Mouse (Mus musculus) stomach, embryonic 15.5 days (tissue): ENCODE results near the gene Nsfl1c. TPM values are rescaled to one million over a fixed set of nuclear protein-coding genes. Genes with fewer than 3 reads are reported as not detected.
"Not testable (repeated sequence)": the region's sequence is repeated elsewhere in the genome, so short reads cannot be mapped to it uniquely, and the experiment has no call there.

Experiments used
- ATAC-seq: fragments of 200-750 bp; cut with Nextera tagmentation; 2 replicates; pipeline ENCODE4 v1.8.0; 2017; ENCODE audit warnings: low read depth, moderate number of reproducible peaks, moderate TSS enrichment; ENCODE audit not compliant: insufficient read depth, low FRiP score
- H3K27ac ChIP-seq: fragments of 300-500 bp; sonication (generic); 2 replicates; pipeline ENCODE4 v1.5.1; 2015; ENCODE audit warnings: mild to moderate bottlenecking, inconsistent platforms
- H3K27me3 ChIP-seq: fragments of 300-500 bp; sonication (generic); replicated peaks from 2 replicates; pipeline ENCODE4 v1.6.1; 2015; ENCODE audit warnings: inconsistent platforms
- H3K36me3 ChIP-seq: fragments of 300-500 bp; sonication (generic); 2 replicates; pipeline ENCODE4 v1.6.1; 2015; ENCODE audit warnings: inconsistent platforms
- H3K4me1 ChIP-seq: fragments of 300-500 bp; sonication (generic); 2 replicates; pipeline ENCODE4 v1.6.1; 2015; ENCODE audit warnings: inconsistent platforms
- H3K4me2 ChIP-seq: fragments of 300-500 bp; sonication (generic); 2 replicates; pipeline ENCODE4 v1.6.1; 2015; ENCODE audit warnings: mild to moderate bottlenecking, inconsistent platforms
- H3K4me3 ChIP-seq: fragments of 300-500 bp; sonication (generic); replicated peaks from 2 replicates; pipeline ENCODE4 v1.5.1; 2015; ENCODE audit warnings: inconsistent platforms
- H3K9ac ChIP-seq: fragments of 300-500 bp; sonication (generic); 2 replicates; pipeline ENCODE4 v1.6.1; 2015; ENCODE audit warnings: inconsistent platforms
- H3K9me3 ChIP-seq: fragments of 300-500 bp; sonication (generic); 2 replicates; pipeline ENCODE4 v1.6.1; 2016; ENCODE audit warnings: inconsistent platforms
- WGBS: fragments of 180-500 bp; shearing (Covaris S2); methylation state at CpG from one replicate; pipeline ENCODE4 v1.1.7; 2015; 5-methylcytosine and 5-hydroxymethylcytosine counted together
- polyA plus RNA-seq: library from polyadenylated mRNA; unstranded; fragments of >200 nt; fragmentation: Nextera tagmentation; extraction: Ambion mirVana; gene quantifications from 2 replicates; pipeline ENCODE4 v1.2.1, GENCODE M21; 2015

Nsfl1c gene
- 174 and 201 TPM in 2 replicates for polyA plus RNA-seq

- peak within 1 kb of the TSS; percentile 87 for H3K9ac ChIP-seq
- H3K27me3 ChIP-seq, result no peaks in the 10 kb centered on the region
- H3K4me3 ChIP-seq, result peak within 1 kb of the TSS; percentile 97
- under 1% methylated on average over 70 of the region's 73 CpGs for WGBS
- peak within 1 kb of the TSS; percentile 57; the same call in 1 of the 2 replicates for H3K27ac ChIP-seq
- no peaks in the 10 kb centered on the region for H3K9me3 ChIP-seq
- peaks cover 8% of the 10 kb centered on the region; the same call in 1 of the 2 replicates for H3K36me3 ChIP-seq
- peak within 1 kb of the TSS; percentile 79 for H3K4me2 ChIP-seq
- no peaks in the 10 kb centered on the region; the same call in 1 of the 2 replicates for H3K4me1 ChIP-seq
- ATAC-seq, result peak; percentile 100
Observed at GRCm38 (mm10) chr2:151494035-151494803, at the start of gene Nsfl1c. Gene Nsfl1c (plus strand): TSS chr2:151494182.

DNA sequence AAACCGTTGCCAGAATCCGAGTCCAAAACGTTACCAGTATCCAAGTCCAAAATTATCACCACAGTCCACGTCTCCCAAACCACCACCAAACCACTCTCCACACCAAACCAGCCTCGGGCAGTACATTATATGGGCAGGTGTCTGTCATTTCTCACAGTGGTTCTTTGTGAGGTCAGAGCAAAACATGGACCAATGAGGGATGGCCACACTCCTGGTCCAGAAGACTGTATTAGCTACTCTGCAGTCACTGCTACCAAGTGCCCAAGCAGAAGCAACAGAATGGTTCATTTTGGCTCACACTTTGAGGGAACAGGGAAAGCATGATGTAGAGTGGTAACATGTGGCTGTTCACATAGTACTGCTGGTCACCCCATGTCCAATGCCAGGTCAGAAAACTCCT is 17.9 kb upstream of the Nsfl1c start, which contains the start of gene 4921509C19Rik:
Gene 4921509C19Rik (minus strand): TSS at position 101 of the 400 bp plus-strand sequence.
- not testable (repeated sequence) for H3K27me3 ChIP-seq, H3K9ac ChIP-seq, H3K4me1 ChIP-seq, ATAC-seq, H3K4me3 ChIP-seq, H3K36me3 ChIP-seq, H3K4me2 ChIP-seq, H3K27ac ChIP-seq, H3K9me3 ChIP-seq
- WGBS, result 88% methylated on average over 5 of the region's 5 CpGs

DNA sequence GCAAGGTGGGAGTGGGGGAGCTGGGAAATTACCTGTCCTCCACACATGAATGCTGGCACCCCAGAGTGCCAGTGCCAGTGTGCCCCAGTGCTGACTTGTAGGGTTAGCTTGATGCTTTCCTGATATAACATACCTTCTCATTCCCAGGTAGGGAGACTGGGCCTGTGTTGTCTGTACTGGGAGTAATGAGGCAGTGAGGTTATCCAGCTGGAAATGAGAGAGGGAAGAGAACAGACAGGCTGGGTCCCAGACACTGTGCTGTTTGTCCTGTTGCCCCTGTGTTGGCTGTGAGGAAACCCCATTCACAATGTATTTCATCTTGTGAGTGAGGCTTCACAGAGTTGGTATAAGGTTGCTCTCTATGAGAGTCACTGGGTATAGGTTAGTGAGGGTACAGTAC is 7.5 kb upstream of the Nsfl1c start:
- Histone ChIP-seq H3K4me3 (no peak overlapping the region), H3K27ac (no peak overlapping the region), H3K4me2 (no peak overlapping the region), H3K9ac (no peak overlapping the region), H3K36me3 (no peaks in the 10 kb centered on the region), H3K9me3 (no peaks in the 10 kb centered on the region), H3K4me1 (no peaks in the 10 kb centered on the region), H3K27me3 (no peaks in the 10 kb centered on the region)
- ATAC-seq, result no peak

- Histone ChIP-seq H3K9ac (no peak overlapping the region), H3K36me3 (peaks cover 34% of the 10 kb centered on the region)
- 70% methylated on average over 3 of the region's 3 CpGs for WGBS
Observed at GRCm38 (mm10) chr2:151498358-151498757, 4.4 kb downstream of the Nsfl1c start.

DNA sequence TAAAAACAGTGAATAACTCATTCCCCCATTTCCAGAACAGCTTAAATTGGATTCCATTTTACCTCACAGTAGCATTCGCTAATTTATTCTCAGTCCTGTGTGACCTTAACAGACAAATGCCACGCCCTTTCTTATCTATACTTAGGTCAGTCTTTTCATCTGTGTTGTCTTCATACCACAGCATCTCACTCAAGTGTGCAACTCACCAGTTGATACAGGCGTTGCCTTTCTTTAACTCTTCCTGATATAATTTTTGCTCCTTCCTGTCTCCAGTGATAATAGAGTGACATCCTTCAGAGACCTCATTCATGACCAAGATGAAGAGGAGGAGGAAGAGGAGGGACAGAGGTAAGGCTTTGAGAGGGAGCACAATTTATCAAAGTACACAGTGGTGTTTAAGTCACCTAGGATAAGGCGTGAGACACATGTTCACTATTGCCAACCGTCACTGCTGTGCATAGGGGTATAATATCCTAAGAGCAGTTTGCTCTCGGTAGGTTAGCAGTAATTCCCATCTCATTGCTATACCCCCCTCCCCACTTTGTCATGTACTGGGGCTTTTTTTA is 6.5 kb downstream of the Nsfl1c start:
- no peaks in the 10 kb centered on the region for H3K4me1 ChIP-seq
- H3K36me3 ChIP-seq, result peaks cover 44% of the 10 kb centered on the region

More at GRCm38 (mm10) chr2:151498358-151498757, 4.4 kb downstream of the Nsfl1c start:
- no peaks in the 10 kb centered on the region for H3K9me3 ChIP-seq
- no peak overlapping the region for H3K4me2 ChIP-seq
- no peaks in the 10 kb centered on the region for H3K27me3 ChIP-seq
- H3K27ac ChIP-seq, result no peak overlapping the region
- H3K4me3 ChIP-seq, result no peak overlapping the region
- ATAC-seq, result no peak
- H3K4me1 ChIP-seq, result no peaks in the 10 kb centered on the region; the same call in 1 of the 2 replicates

DNA sequence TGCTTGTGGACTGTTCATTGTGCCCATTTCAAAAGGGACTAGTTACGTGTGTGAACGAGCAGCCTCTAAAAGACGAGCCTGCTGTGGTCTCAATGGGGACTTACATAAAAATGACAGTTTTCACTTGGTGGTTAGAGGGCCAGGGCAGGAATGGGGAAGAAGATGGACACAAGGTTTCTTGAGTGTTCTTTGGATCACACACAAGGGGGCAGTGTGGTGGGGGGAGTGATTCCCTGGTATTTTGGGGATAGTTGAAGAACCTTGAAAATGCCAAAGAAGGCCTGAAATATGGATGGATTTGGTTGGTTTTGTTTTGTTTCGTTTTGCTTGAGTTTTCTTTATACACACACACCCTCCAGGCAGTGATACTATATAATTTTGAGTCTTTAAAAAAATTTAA is 10.2 kb downstream of the Nsfl1c start:
- Histone ChIP-seq H3K27me3 (no peaks in the 10 kb centered on the region), H3K36me3 (peaks cover 54% of the 10 kb centered on the region), H3K9me3 (no peaks in the 10 kb centered on the region), H3K9ac (no peak overlapping the region), H3K27ac (no peak overlapping the region), H3K4me2 (no peak overlapping the region), H3K4me3 (no peak overlapping the region), H3K4me1 (no peaks in the 10 kb centered on the region)
- 90% methylated on average over 4 of the region's 4 CpGs for WGBS
- ATAC-seq, result no peak

More for the DNA sequence above, 6.5 kb downstream of the Nsfl1c start:
- no peak overlapping the region for H3K9ac ChIP-seq
- H3K9me3 ChIP-seq, result no peaks in the 10 kb centered on the region
- H3K4me2 ChIP-seq, result no peak overlapping the region
- no peak for ATAC-seq
- WGBS, result 90% methylated on average over 6 of the region's 6 CpGs
- H3K27me3 ChIP-seq, result no peaks in the 10 kb centered on the region
- no peak overlapping the region for H3K4me3 ChIP-seq
- H3K27ac ChIP-seq, result no peak overlapping the region

GRCm38 (mm10) chr2:151512199-151512598 is 18.2 kb downstream of the Nsfl1c start:
- Histone ChIP-seq H3K4me1 (no peaks in the 10 kb centered on the region), H3K36me3 (peaks cover 41% of the 10 kb centered on the region), H3K27me3 (no peaks in the 10 kb centered on the region), H3K27ac (no peak overlapping the region), H3K4me3 (no peak overlapping the region), H3K4me2 (no peak overlapping the region), H3K9me3 (no peaks in the 10 kb centered on the region), H3K9ac (no peak overlapping the region)
- ATAC-seq, result no peak

DNA sequence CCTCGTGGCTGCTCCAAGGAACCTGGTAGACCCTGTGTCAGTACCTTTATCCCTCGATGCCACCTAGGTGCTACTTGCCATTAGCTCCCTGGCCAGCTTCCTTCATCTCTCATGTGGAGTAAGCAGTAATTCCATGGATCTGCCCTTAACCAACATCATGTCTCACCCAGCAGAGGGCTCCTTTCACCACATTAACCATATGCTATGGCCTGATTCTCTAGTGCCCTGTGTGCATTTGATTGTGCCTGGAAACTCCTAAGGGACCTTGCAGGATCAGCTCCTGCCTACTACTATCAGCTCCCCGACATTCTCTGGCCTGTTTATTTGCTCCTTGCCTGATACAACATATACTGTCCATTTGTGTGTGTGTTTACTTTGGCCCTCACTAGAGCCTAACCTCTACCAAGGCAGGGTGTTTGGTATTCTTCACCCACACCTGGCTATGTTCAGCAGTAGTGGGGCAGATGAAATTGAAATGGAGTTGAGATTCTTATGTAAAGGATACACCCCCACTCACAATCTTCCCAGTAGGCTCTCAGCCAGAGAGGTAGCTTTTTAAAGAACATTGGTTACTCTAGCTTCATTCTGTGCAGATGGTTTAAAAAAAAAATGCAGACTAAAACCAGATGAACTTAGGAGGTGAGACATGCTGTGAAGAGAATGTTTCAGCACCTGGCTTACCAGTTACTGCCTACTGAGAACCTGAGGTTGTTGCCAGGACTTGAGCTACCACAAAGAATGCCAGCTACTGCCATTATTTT is 19.7 kb downstream of the Nsfl1c start:
- Histone ChIP-seq H3K9ac (no peak overlapping the region), H3K4me1 (no peaks in the 10 kb centered on the region), H3K4me3 (no peak overlapping the region), H3K27ac (no peak overlapping the region), H3K27me3 (no peaks in the 10 kb centered on the region), H3K4me2 (no peak overlapping the region), H3K36me3 (peaks cover 38% of the 10 kb centered on the region), H3K9me3 (no peaks in the 10 kb centered on the region)
- WGBS, result 79% methylated on average over 3 of the region's 3 CpGs
- ATAC-seq, result no peak

DNA sequence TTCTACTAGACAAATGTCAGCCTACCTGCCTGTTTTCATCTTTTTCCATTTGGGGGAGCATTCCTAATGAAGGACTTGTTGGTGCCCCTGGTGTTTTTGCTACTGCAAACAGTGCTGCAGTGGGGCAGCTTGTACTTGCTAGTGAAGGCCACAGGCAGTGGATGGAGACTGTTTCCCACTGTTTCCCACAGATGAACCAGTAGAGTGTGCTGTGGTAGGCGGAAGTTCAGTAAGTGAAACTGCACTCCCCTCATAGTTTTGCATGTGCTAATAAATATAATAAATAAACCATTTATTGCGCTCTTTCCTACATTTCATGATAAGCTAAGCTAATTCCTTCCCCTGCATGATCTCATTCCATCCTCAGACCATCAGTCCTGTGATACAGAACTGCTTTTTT is 25.0 kb downstream of the Nsfl1c start:
- no peaks in the 10 kb centered on the region for H3K27me3 ChIP-seq
- H3K4me3 ChIP-seq, result no peak overlapping the region
- H3K9me3 ChIP-seq, result no peaks in the 10 kb centered on the region
- H3K36me3 ChIP-seq, result 0 out of 2 replicates have a peak, but pooled peaks cover 9% of the 10 kb centered on the region
- H3K4me1 ChIP-seq, result no peaks in the 10 kb centered on the region
- ATAC-seq, result no peak
- no peak overlapping the region for H3K9ac ChIP-seq
- no peak overlapping the region for H3K4me2 ChIP-seq
- WGBS, result 77% methylated on average over 2 of the region's 2 CpGs
- no peak overlapping the region for H3K27ac ChIP-seq

DNA sequence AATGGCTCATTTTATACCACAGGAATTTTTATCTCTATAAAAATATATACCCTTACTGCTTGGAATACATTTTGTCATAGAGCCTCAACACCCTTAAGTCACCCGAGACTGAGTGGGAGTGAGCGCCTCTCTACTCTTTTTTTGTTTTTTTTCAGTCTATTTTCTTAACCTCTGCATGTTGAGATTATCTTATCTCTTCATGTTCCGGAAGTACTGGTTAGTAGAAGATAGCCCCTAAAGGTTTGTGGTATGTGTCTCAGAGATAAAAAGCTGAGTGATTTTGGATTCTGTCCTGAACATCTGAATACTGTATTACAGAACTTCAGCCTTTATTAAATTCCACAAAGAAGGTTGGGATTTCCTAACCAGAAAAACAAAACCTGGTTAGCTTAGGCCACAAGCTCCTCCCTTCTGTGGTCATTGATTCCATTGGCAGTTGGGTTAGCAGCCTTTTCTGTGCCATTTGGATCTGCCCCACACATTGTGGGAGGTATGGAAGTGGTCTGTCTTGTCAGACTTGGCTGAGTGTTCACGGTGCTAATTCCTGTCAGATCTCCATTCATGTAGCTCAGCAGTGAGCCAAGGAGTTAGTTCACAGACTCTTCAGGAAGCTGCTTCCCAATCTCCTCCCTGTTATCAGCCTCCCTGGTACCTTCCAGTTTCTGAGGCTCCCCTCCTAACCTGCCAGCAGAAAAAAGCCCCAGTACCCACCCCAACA is 30.5 kb downstream of the Nsfl1c start:
- Histone ChIP-seq H3K4me1 (no peaks in the 10 kb centered on the region), H3K36me3 (0 out of 2 replicates have a peak, but pooled peaks cover 2% of the 10 kb centered on the region), H3K9me3 (no peaks in the 10 kb centered on the region), H3K27me3 (no peaks in the 10 kb centered on the region), H3K9ac (no peak overlapping the region), H3K4me3 (no peak overlapping the region), H3K27ac (no peak overlapping the region), H3K4me2 (no peak overlapping the region)
- WGBS, result 56% methylated on average over 4 of the region's 4 CpGs
- ATAC-seq, result no peak

DNA sequence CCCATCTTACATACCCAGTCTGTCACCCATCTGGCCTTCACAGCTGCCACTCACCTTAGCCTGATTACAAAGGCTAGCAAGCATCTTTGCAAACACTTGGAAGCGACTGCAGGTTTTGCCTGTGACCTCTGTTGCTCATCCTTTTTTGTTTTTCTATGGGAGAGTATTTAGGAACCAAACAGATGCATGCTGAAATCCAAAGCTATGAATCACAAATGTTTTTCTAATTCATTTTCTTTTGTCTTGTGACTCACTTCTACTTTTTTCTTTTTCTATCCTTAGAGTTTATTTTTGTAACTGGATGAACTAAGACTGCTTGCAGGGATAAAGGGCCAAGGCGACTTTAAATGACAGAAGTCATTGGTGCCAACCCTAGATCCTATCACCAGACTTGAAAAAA is 31.5 kb downstream of the Nsfl1c start:
- H3K9ac ChIP-seq, result no peak overlapping the region
- no peak overlapping the region for H3K27ac ChIP-seq
- no peak overlapping the region for H3K4me2 ChIP-seq
- H3K4me1 ChIP-seq, result 0 out of 2 replicates have a peak, but pooled peaks cover 3% of the 10 kb centered on the region
- 59% methylated on average over 2 of the region's 2 CpGs for WGBS
- no peak for ATAC-seq
- H3K27me3 ChIP-seq, result no peaks in the 10 kb centered on the region
- no peaks in the 10 kb centered on the region for H3K9me3 ChIP-seq
- H3K4me3 ChIP-seq, result no peak overlapping the region
- no peaks in the 10 kb centered on the region for H3K36me3 ChIP-seq
